Mouse (Mus musculus) common myeloid progenitor, adult 5-6 weeks (primary cell): ENCODE measurements around the gene Mfsd6. TPM values are rescaled to one million over a fixed set of nuclear protein-coding genes. Genes with fewer than 3 reads are reported as not detected.
"Not testable (repeated sequence)": the region's sequence is repeated elsewhere in the genome, so short reads cannot be mapped to it uniquely, and the experiment has no call there.

Source experiments
- ATAC-seq: replicated peaks from 2 replicates; pipeline ENCODE4 v1.8.0; 2016; ENCODE audit warnings: low read depth, mild to moderate bottlenecking, moderate TSS enrichment, inconsistent platforms; ENCODE audit not compliant: poor library complexity, severe bottlenecking
- total RNA-seq: library from RNA; stranded (forward); fragments of 200-1000, 187-1606 nt; gene quantifications from 2 replicates; pipeline ENCODE4 v1.2.3, GENCODE M21; 2017

The Mfsd6 gene
- total RNA-seq, 1 experiment from 2014 or later, result 14.7 TPM

GRCm38 (mm10) chr1:52714451-52714850 is 12.8 kb downstream of the Mfsd6 start:
- ATAC-seq, result no peak

GRCm38 (mm10) chr1:52714021-52714420 is 13.2 kb downstream of the Mfsd6 start:
- ATAC-seq, result no peak

GRCm38 (mm10) chr1:52708745-52709144 is 18.5 kb downstream of the Mfsd6 start:
- ATAC-seq, result peak; percentile 74

- no peak for ATAC-seq
These were observed 20.2 kb downstream of the Mfsd6 start for GRCm38 (mm10) chr1:52707030-52707429.

- ATAC-seq, result peak; percentile 89
These were observed 24.3 kb downstream of the Mfsd6 start for GRCm38 (mm10) chr1:52702738-52703491.

GRCm38 (mm10) chr1:52701941-52702340 is 25.3 kb downstream of the Mfsd6 start:
- no peak for ATAC-seq

GRCm38 (mm10) chr1:52694456-52694855 is 32.8 kb downstream of the Mfsd6 start:
- not testable (repeated sequence) for ATAC-seq

GRCm38 (mm10) chr1:52687636-52688035 is 39.6 kb downstream of the Mfsd6 start:
- ATAC-seq, result no peak

- ATAC-seq, result no peak
These were observed 43.7 kb downstream of the Mfsd6 start for GRCm38 (mm10) chr1:52683550-52683949.

- peak; percentile 32; the same call in 1 of the 2 replicates for ATAC-seq
These were observed 50.6 kb downstream of the Mfsd6 start for GRCm38 (mm10) chr1:52676621-52677020.

- peak; percentile 36; the same call in 1 of the 2 replicates for ATAC-seq
These were observed 51.4 kb downstream of the Mfsd6 start for GRCm38 (mm10) chr1:52675561-52676551.

- ATAC-seq, result no peak
These were observed 57.3 kb downstream of the Mfsd6 start for GRCm38 (mm10) chr1:52669931-52670330.

- ATAC-seq, result no peak
These were observed 58.4 kb downstream of the Mfsd6 start for GRCm38 (mm10) chr1:52668743-52669323.

GRCm38 (mm10) chr1:52663228-52663627 is 64.0 kb downstream of the Mfsd6 start:
- ATAC-seq, result no peak

GRCm38 (mm10) chr1:52660765-52661164 is 66.5 kb downstream of the Mfsd6 start:
- no peak for ATAC-seq

- no peak for ATAC-seq
These were observed 67.0 kb downstream of the Mfsd6 start for GRCm38 (mm10) chr1:52660278-52660677.

- ATAC-seq, result no peak
These were observed 69.1 kb downstream of the Mfsd6 start for GRCm38 (mm10) chr1:52658160-52658559.

GRCm38 (mm10) chr1:52655153-52655552 is 72.1 kb downstream of the Mfsd6 start:
- peak; percentile 90 for ATAC-seq

- peak; percentile 71 for ATAC-seq
These were observed 73.9 kb downstream of the Mfsd6 start for GRCm38 (mm10) chr1:52653366-52653765.

GRCm38 (mm10) chr1:52652601-52653253 is 74.5 kb downstream of the Mfsd6 start:
- ATAC-seq, result no peak
